Mouse (Mus musculus) CD8-positive naive resting alpha-beta T cell, adult 2 months (primary cell): ENCODE results near the gene 2300003K06Rik.
"Not testable (repeated sequence)": the region's sequence is repeated elsewhere in the genome, so short reads cannot be mapped to it uniquely, and the experiment has no call there.

ENCODE experiments used
- DNase-seq, 2 experiments: peaks; one replicate each; pipeline ENCODE4 v3.0.0; 2022; ENCODE audit warnings: low read depth in 2 of 2, low spot score in 2 of 2

The 2300003K06Rik gene

DNA sequence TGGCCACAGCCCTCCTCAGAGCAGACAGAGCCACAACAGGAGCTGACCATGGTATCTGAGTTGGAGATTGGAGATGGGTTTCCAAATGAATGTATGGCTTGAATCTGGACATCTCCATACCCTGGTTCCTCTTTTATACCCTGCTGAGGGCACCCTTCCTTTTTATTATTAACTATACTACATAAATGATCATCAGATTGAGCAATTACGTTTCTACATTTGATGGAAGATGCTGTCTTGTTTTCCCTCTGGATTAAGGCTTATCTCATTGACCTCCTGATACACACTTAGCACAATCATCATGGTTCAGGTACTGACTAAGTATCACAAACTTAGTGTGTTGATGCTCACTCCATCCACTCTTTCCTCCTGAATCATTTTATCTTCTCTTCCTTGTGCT lies at the start of gene 2300003K06Rik:
Gene 2300003K06Rik, minus strand, starts transcription at position 101 of the 400 bp plus-strand sequence.
- DNase-seq: no peak

GRCm38 (mm10) chr11:99878887-99879286 lies 41.0 kb upstream of the 2300003K06Rik start, which contains the start of gene Gm11567:
TSS of gene Gm11567 (plus strand) at chr11:99879187.
- not testable (repeated sequence) for DNase-seq

DNA sequence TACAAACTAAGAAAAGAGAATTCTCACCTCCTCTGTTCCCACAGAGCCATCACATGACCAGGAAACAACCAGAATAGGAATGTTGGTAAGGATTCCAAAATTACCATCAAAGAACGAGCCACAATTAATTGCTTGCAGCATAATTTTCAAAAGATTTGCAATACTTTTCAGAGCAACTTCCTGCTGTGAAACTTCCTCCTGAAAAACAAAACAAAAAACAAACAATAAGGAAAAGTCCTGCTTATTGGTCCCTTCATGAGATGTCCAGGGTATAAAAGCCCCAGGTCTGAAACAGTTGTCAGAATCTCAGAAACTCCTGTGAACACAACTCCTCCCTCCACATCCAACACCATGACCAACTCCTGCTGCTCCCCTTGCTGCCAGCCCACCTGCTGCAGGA lies 35.2 kb upstream of the 2300003K06Rik start, which contains the start of gene Krtap9-1:
Gene Krtap9-1, plus strand, starts transcription at position 301 of the 400 bp plus-strand sequence.
- DNase-seq: not testable (repeated sequence)

GRCm38 (mm10) chr11:99864176-99864575 lies 26.3 kb upstream of the 2300003K06Rik start, which contains the start of gene Gm11559:
TSS of gene Gm11559 (plus strand) at chr11:99864476.
- not testable (repeated sequence) for DNase-seq

DNA sequence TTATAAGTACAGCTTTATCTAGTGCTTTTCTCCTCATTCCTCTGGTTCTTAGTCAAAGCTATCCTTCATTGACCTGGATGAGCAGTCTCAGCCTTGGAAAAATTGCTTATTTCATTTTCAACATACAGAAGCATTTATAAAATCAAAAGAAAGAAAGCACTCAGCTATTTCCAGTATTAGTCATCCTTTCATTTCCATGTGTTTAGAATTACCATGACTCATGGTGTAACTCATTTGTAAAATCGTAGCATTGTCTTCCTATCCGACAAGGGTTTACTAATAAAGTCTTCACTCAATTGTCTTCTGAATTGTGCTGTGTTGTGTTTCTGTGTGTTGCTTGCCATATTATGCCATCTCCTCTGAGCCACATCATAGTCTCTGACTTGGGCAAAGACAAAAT lies 20.9 kb upstream of the 2300003K06Rik start:
- no peak for DNase-seq

- DNase-seq: no peak
Observed at GRCm38 (mm10) chr11:99857617-99858016, 19.8 kb upstream of the 2300003K06Rik start, which contains the start of gene Gm11568. TSS of gene Gm11568 (plus strand) at chr11:99857917.

DNA sequence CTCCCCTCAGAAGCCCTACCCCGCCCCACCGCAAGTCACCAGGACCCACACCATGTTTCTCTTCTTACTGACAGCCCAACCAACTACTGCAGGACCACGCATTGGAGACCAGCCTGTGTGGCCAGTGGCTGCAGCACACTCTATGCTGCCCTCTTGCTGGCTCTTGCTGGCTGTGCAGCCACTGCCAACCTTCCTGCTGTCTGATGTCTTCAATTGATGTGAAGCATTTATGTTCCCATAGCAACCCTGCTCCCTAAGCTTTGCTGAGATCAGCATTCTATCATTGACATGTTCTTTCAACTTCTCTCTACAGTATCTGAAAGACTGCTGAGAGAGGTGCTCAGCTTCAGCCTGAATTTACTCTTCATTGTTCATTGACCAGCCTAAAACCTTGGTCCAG lies 16.3 kb upstream of the 2300003K06Rik start:
- no peak for DNase-seq

DNA sequence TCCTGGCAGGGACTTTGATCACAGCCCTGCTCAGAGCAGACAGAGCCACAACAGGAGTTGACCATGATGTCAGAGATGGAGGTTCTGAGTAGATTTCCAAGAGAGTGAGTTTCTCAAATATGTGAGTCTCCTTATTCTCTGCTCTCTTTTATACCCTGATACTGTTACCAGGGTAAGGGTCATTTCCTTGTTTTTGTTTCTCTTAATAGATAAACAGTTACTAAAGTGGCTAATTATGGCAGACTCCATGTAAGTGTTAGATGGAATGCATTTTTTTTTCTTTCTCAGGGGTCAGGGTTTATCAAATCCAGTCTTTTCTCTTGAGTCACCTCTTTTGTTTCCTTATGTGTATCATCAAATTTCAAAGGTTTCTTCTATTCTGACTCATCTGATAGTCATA lies 13.6 kb upstream of the 2300003K06Rik start, which contains the start of gene Krtap4-16:
Gene Krtap4-16, minus strand, starts transcription at position 101 of the 400 bp plus-strand sequence.
- no peak for DNase-seq

- no peak for DNase-seq
Observed at GRCm38 (mm10) chr11:99846746-99847145, 8.9 kb upstream of the 2300003K06Rik start.

DNA sequence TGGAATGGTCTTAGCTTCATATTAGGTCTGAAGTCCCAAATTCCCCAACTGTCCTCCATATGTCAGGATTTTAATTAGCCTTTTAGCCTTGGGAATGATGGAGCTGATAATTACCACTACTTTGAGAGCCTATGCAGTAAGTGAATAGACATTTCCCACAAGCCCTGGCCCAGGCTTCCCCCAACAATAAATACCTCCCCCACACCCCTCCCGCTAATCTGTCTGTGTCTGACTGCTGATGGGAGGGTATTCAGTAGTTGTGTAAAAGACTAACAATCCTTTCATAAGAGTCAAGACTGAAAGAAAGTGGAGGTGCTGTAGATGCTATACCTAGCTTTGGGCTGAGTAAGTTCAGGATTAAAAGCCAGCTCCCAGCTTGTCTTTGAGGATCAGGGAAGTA lies 4.3 kb upstream of the 2300003K06Rik start:
- DNase-seq: no peak

DNA sequence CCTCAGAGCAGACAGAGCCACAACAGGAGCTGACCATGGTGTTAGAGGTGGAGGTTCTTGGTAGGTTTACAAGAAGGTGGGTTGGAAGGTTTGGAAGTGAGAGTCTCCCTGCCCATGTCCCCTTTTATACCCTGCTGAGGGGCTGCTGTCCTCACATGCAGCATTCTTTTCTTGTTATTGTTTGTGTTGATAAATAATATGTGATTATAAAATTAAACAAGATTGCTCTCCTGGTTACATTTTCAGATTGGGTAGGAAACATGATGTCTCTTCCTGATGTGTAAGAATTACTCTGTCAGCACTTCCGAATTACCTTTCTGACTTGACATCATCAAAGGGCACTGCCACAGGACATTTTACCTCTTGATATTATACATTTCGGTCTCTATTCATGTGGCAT lies 22.3 kb downstream of the 2300003K06Rik start, which contains the start of gene Gm11564:
Gene Gm11564, minus strand, starts transcription at position 101 of the 400 bp plus-strand sequence.
- not testable (repeated sequence) for DNase-seq

DNA sequence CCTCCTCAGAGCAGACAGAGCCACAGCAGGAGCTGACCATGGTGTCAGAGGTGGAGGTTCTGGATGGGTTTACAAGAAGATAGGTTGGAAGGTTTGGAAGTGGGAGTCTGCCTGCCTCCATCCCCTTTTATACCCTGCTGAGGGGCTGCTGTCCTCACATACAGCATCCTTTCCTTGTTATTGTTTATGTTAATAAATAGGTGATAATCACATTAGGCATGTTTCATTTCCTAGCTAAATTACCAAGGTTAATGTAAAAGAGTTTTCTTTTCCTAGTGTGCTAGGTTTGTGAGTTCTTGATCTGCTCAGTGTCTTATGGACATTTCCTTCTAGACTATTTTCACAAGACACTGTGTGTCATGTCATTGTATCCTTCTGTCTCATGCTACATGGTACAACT lies 28.1 kb downstream of the 2300003K06Rik start, which contains the start of gene Krtap4-13:
Gene Krtap4-13, minus strand, starts transcription at position 101 of the 400 bp plus-strand sequence.
- DNase-seq: not testable (repeated sequence)

DNA sequence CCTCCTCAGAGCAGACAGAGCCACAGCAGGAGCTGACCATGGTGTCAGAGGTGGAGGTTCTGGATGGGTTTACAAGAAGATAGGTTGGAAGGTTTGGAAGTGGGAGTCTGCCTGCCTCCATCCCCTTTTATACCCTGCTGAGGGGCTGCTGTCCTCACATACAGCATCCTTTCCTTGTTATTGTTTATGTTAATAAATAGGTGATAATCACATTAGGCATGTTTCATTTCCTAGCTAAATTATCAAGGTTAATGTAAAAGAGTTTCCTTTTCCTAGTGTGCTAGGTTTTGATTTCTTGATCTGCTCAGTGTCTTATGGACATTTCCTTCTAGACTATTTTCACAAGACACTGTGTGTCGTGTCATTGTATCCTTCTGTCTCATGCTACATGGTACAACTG lies 33.5 kb downstream of the 2300003K06Rik start, which contains the start of gene Gm11554:
Gene Gm11554, minus strand, starts transcription at position 101 of the 400 bp plus-strand sequence.
- not testable (repeated sequence) for DNase-seq

DNA sequence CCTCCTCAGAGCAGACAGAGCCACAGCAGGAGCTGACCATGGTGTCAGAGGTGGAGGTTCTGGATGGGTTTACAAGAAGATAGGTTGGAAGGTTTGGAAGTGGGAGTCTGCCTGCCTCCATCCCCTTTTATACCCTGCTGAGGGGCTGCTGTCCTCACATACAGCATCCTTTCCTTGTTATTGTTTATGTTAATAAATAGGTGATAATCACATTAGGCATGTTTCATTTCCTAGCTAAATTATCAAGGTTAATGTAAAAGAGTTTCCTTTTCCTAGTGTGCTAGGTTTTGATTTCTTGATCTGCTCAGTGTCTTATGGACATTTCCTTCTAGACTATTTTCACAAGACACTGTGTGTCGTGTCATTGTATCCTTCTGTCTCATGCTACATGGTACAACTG lies 39.0 kb downstream of the 2300003K06Rik start, which contains the start of gene Gm11569:
Gene Gm11569, minus strand, starts transcription at position 101 of the 400 bp plus-strand sequence.
- not testable (repeated sequence) for DNase-seq

DNA sequence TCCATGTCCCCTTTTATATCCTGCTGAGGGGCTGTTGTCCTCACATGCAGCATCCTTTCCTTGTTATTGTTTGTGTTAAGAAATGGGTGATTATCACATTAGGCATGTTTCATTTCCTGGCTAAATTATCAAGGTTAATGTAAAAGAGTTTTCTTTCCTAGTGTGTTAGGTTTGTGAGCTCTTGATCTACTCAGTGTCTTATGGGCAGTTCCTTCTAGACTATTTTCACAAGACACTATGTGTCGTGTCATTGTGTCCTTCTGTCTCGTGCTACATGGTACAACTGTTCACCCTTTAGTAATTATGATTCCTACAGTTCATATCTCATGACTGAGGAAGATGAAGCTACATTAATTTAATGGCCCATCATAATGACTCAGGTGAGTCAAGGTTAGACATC lies 44.5 kb downstream of the 2300003K06Rik start, which contains the start of gene Gm11596:
Gene Gm11596, minus strand, starts transcription at position 101 of the 400 bp plus-strand sequence.
- no peak for DNase-seq
